ENCODE assay signal across 10 mouse cellular contexts in the genomic region with DNA sequence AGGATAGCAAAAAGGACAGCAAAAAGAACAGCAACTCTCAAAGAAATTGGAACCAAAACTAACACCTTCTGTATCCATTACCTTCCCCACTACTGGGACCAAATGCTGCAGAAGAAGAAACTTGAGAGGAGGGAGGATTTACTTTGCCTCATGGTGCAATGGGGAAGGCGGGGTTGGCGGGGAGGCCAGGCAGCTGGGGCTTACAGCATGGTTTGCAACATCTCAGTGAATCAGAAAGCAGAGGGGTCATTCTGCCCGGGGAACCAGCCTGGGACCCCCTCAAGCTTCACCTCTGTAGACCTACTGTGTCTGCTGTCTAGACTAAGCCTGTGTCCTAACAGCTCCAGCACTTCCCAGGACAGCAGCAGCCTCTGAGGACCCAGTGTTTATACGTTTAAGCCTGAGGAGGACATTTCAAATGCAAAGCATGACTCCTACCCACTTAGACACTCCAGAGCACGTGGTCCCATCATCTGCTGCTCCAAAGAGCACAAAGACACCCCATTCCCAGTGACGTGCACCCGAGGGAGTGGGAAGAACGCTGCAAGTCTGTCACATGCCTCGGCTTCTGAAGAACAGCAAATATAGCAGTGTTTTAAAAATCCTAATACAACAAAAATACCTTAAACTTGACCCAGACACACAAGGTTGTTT. TPM values are rescaled to one million over a fixed set of nuclear protein-coding genes. Genes with fewer than 3 reads are reported as not detected.
DNase-seq lines count a peak whose midpoint lies in the region; ATAC-seq and TF ChIP-seq lines count a peak whose summit lies in the region.
"Had no signal": no experiment of that assay in that cellular context is flagged by ENCODE, and none has a peak within 500 bp of the region (broad histone marks: within the 10 kb centered on the region; RNA-seq: fewer than 3 reads in every experiment).

No protein-coding gene starts in this region.

- TF ChIP-seq CTCF in lung, adult 2 months (IDR thresholded peaks at IDR 0.05; ENCODE audit: insufficient read depth, low read length), result no peak

- H3K27ac ChIP-seq in lung, embryonic 15.5 days, result no peak overlapping the region
- H3K27ac ChIP-seq in limb, embryonic 10.5 days, result peak overlapping the region; percentile 8; the same call in 1 of the 2 replicates

- H3K36me3 ChIP-seq in lung, embryonic 15.5 days, result no peaks in the 10 kb centered on the region
- H3K36me3 ChIP-seq in limb, embryonic 10.5 days, result no peaks in the 10 kb centered on the region

- no peak for DNase-seq in lung, adult 2 months
- peak; percentile 49 to 73 for DNase-seq in frontal cortex, postnatal 36 days (ENCODE audit: low spot score in 2 of 2)
- no peak for DNase-seq in limb, embryonic 10.5 days (ENCODE audit: low spot score)
- DNase-seq in right cerebral cortex, postnatal 14 days, result peak; percentile 54
- DNase-seq in thymus, adult 18-20 months, result no peak
- no peak for DNase-seq in thymus, postnatal 10 days (ENCODE audit: low spot score in 2 of 2)

- no peak overlapping the region for H3K4me2 ChIP-seq in lung, embryonic 15.5 days

- no peaks in the 10 kb centered on the region for H3K9me3 ChIP-seq in lung, embryonic 15.5 days
- H3K9me3 ChIP-seq in limb, embryonic 10.5 days (replicated peaks), result no peaks in the 10 kb centered on the region

- no peak overlapping the region for H3K9ac ChIP-seq in lung, embryonic 15.5 days

- WGBS in lung, embryonic 15.5 days, result 27% methylated on average over 9 of the region's 9 CpGs
- 40% methylated on average over 9 of the region's 9 CpGs for WGBS in lung, adult 2 months
- WGBS in limb, embryonic 10.5 days, result 29% methylated on average over 9 of the region's 9 CpGs

- ATAC-seq in lung, embryonic 15.5 days (ENCODE audit: borderline replicate concordance, extremely low read depth, low FRiP score, low TSS enrichment), result peak; percentile 57; the same call in 1 of the 2 replicates
- ATAC-seq in megakaryocyte-erythroid progenitor cell, adult 5-6 weeks (replicated peaks; ENCODE audit: low FRiP score, low TSS enrichment, poor library complexity, severe bottlenecking), result no peak

- no peaks in the 10 kb centered on the region for H3K27me3 ChIP-seq in lung, embryonic 15.5 days
- no peaks in the 10 kb centered on the region for H3K27me3 ChIP-seq in limb, embryonic 10.5 days (ENCODE audit: low read depth, poor library complexity, severe bottlenecking)

- no peak overlapping the region for H3K4me3 ChIP-seq in lung, embryonic 15.5 days
- H3K4me3 ChIP-seq in lung, adult 2 months (replicated peaks; ENCODE audit: extremely low read depth, low read depth, low read length), result no peak overlapping the region
- H3K4me3 ChIP-seq in limb, embryonic 10.5 days, result no peak overlapping the region

- no peak for TF ChIP-seq POLR2A in lung, adult 2 months (IDR thresholded peaks at IDR 0.05; ENCODE audit: borderline replicate concordance, extremely low read depth, low read depth, low read length)

- H3K4me1 ChIP-seq in lung, embryonic 15.5 days, result 0 out of 2 replicates have a peak, but pooled peaks cover 4% of the 10 kb centered on the region
- H3K4me1 ChIP-seq in lung, adult 2 months (ENCODE audit: control insufficient read depth, insufficient read depth, low read length), result peaks cover 2% of the 10 kb centered on the region
- H3K4me1 ChIP-seq in limb, embryonic 10.5 days, result 0 out of 2 replicates have a peak, but pooled peaks cover 5% of the 10 kb centered on the region

RNA-seq across cellular contexts. Expression of a gene that starts 24.1 kb away (rescaled TPM):
- 5.4 and 5.7 TPM in 2 replicates for polyA plus RNA-seq in lung, embryonic 15.5 days (2015; fragmentation: Nextera tagmentation; extraction: Ambion mirVana)
- polyA plus RNA-seq in lung, adult 2 months (2012; rRNA removed), result 48.5 and 49.1 TPM in 2 replicates
- 0.53 and 0.73 TPM in 2 replicates for polyA plus RNA-seq in limb, embryonic 10.5 days (2016; fragmentation: Nextera tagmentation; extraction: Ambion mirVana)
- 2.3 TPM in 1 of 2 replicates, not detected in the other for total RNA-seq in megakaryocyte-erythroid progenitor cell, adult 5-6 weeks (2014; fragmentation: Nextera tagmentation)
- total RNA-seq in megakaryocyte-erythroid progenitor cell, adult 5-6 weeks (2017), result not detected in 2 replicates
- polyA plus RNA-seq: neural tube, embryonic 11.5 days had no signal

RNA-seq across cellular contexts. Expression of a gene that starts 33.0 kb away (rescaled TPM):
- 0.39 and 0.72 TPM in 2 replicates for polyA plus RNA-seq in lung, embryonic 15.5 days (2015; fragmentation: Nextera tagmentation; extraction: Ambion mirVana)
- 0.24 TPM in 1 of 2 replicates, not detected in the other for polyA plus RNA-seq in lung, adult 2 months (2012; rRNA removed)
- polyA plus RNA-seq in limb, embryonic 10.5 days (2016; fragmentation: Nextera tagmentation; extraction: Ambion mirVana), result 0.63 and 1.1 TPM in 2 replicates
- not detected in 2 replicates for total RNA-seq in megakaryocyte-erythroid progenitor cell, adult 5-6 weeks (2014; fragmentation: Nextera tagmentation)
- 32.8 TPM in 1 of 2 replicates, not detected in the other for total RNA-seq in megakaryocyte-erythroid progenitor cell, adult 5-6 weeks (2017)
- polyA plus RNA-seq: neural tube, embryonic 11.5 days had no signal

RNA-seq across cellular contexts. Expression of a gene that starts 38.4 kb away (rescaled TPM):
- 272 and 299 TPM in 2 replicates for polyA plus RNA-seq in lung, embryonic 15.5 days (2015; fragmentation: Nextera tagmentation; extraction: Ambion mirVana)
- polyA plus RNA-seq in lung, adult 2 months (2012; rRNA removed), result 689 and 921 TPM in 2 replicates
- polyA plus RNA-seq in limb, embryonic 10.5 days (2016; fragmentation: Nextera tagmentation; extraction: Ambion mirVana), result 121 and 132 TPM in 2 replicates
- 129 and 174 TPM in 2 replicates for total RNA-seq in megakaryocyte-erythroid progenitor cell, adult 5-6 weeks (2014; fragmentation: Nextera tagmentation)
- 136 and 174 TPM in 2 replicates for total RNA-seq in megakaryocyte-erythroid progenitor cell, adult 5-6 weeks (2017)

RNA-seq across cellular contexts. Expression of a gene that starts 46.1 kb away (rescaled TPM):
- polyA plus RNA-seq in lung, embryonic 15.5 days (2015; fragmentation: Nextera tagmentation; extraction: Ambion mirVana), result not detected in 2 replicates
- polyA plus RNA-seq in lung, adult 2 months (2012; rRNA removed), result not detected in 2 replicates
- polyA plus RNA-seq in limb, embryonic 10.5 days (2016; fragmentation: Nextera tagmentation; extraction: Ambion mirVana), result not detected in 2 replicates
- total RNA-seq in megakaryocyte-erythroid progenitor cell, adult 5-6 weeks (2014; fragmentation: Nextera tagmentation), result not detected in 2 replicates
- not detected in 2 replicates for total RNA-seq in megakaryocyte-erythroid progenitor cell, adult 5-6 weeks (2017)
- polyA plus RNA-seq: gonadal fat pad, adult 2 months; neural tube, embryonic 11.5 days had no signal

RNA-seq across cellular contexts. Expression of a gene that starts 52.5 kb away (rescaled TPM):
- polyA plus RNA-seq in lung, embryonic 15.5 days (2015; fragmentation: Nextera tagmentation; extraction: Ambion mirVana), result not detected in 2 replicates
- polyA plus RNA-seq in lung, adult 2 months (2012; rRNA removed), result not detected in 2 replicates
- not detected in 2 replicates for polyA plus RNA-seq in limb, embryonic 10.5 days (2016; fragmentation: Nextera tagmentation; extraction: Ambion mirVana)
- total RNA-seq in megakaryocyte-erythroid progenitor cell, adult 5-6 weeks (2014; fragmentation: Nextera tagmentation), result not detected in 2 replicates
- total RNA-seq in megakaryocyte-erythroid progenitor cell, adult 5-6 weeks (2017), result not detected in 2 replicates
- polyA plus RNA-seq: gonadal fat pad, adult 2 months; neural tube, embryonic 11.5 days had no signal

Comparison
In these comparisons a context has a peak if more than half of its experiments do, and no peak if none do; other contexts are left out.
1. DNase-seq: peak in frontal cortex, postnatal 36 days (2 of 2) and right cerebral cortex, postnatal 14 days (single experiment); none in lung, adult 2 months (single experiment), limb, embryonic 10.5 days (single experiment), thymus, adult 18-20 months (0 of 2) and thymus, postnatal 10 days (0 of 2).